Mouse (Mus musculus): ENCODE measurements at regions not wholly inside any gene's neighbourhood (a gene's known extent, or its start where the extent isn't known, plus 50 kb on each side); places are given as distances from the start of the nearest gene placed in this dataset.

- DNase-seq (ENCODE audit: low read depth) = no peak
These were observed 200.2 kb downstream of the Adra2a start for GRCm38 (mm10) chr19:54244176-54244575.

- DNase-seq (ENCODE audit: low read depth) = peak; percentile 53
These were observed 204.4 kb downstream of the Adra2a start for GRCm38 (mm10) chr19:54248256-54248936.

GRCm38 (mm10) chr19:54252145-54252664, 208.3 kb downstream of the Adra2a start:
- DNase-seq (ENCODE audit: low read depth) = no peak

- DNase-seq (ENCODE audit: low read depth) = peak; percentile 9
These were observed 213.9 kb downstream of the Adra2a start for GRCm38 (mm10) chr19:54257889-54258288.

GRCm38 (mm10) chr19:54259175-54259574, 215.2 kb downstream of the Adra2a start:
- no peak for DNase-seq (ENCODE audit: low read depth)

- DNase-seq (ENCODE audit: low read depth) = no peak
These were observed 233.4 kb downstream of the Adra2a start for GRCm38 (mm10) chr19:54277368-54277767.

- no peak for DNase-seq (ENCODE audit: low read depth)
These were observed 241.5 kb downstream of the Adra2a start for GRCm38 (mm10) chr19:54285481-54285880.

GRCm38 (mm10) chr19:54297663-54298388, 253.9 kb downstream of the Adra2a start:
- no peak for DNase-seq (ENCODE audit: low read depth)

GRCm38 (mm10) chr19:54311289-54311688, 267.3 kb downstream of the Adra2a start:
- DNase-seq (ENCODE audit: low read depth) = no peak

GRCm38 (mm10) chr19:54311723-54312122, 267.8 kb downstream of the Adra2a start:
- no peak for DNase-seq (ENCODE audit: low read depth)

GRCm38 (mm10) chr19:54323276-54323675, 279.3 kb downstream of the Adra2a start:
- DNase-seq (ENCODE audit: low read depth) = no peak

GRCm38 (mm10) chr19:54324991-54325390, 281.0 kb downstream of the Adra2a start:
- peak; percentile 14 for DNase-seq (ENCODE audit: low read depth)

- no peak for DNase-seq (ENCODE audit: low read depth)
These were observed 288.2 kb downstream of the Adra2a start for GRCm38 (mm10) chr19:54332140-54332539.

GRCm38 (mm10) chr19:54340778-54341291, 296.9 kb downstream of the Adra2a start:
- no peak for DNase-seq (ENCODE audit: low read depth)

GRCm38 (mm10) chr19:54359731-54360130, 315.8 kb downstream of the Adra2a start:
- no peak for DNase-seq (ENCODE audit: low read depth)

GRCm38 (mm10) chr19:54360660-54361059, 316.7 kb downstream of the Adra2a start:
- DNase-seq (ENCODE audit: low read depth) = no peak

- DNase-seq (ENCODE audit: low read depth) = no peak
These were observed 341.1 kb downstream of the Adra2a start for GRCm38 (mm10) chr19:54385101-54385500.

GRCm38 (mm10) chr19:54391406-54391805, 347.5 kb downstream of the Adra2a start:
- DNase-seq (ENCODE audit: low read depth) = no peak

GRCm38 (mm10) chr19:54399651-54400050, 355.7 kb downstream of the Adra2a start:
- DNase-seq (ENCODE audit: low read depth) = no peak

- DNase-seq (ENCODE audit: low read depth) = no peak
These were observed 364.0 kb downstream of the Adra2a start for GRCm38 (mm10) chr19:54407904-54408303.

- DNase-seq (ENCODE audit: low read depth) = peak; percentile 33
These were observed 385.1 kb downstream of the Adra2a start for GRCm38 (mm10) chr19:54429062-54429461.

- DNase-seq (ENCODE audit: low read depth) = no peak
These were observed 396.8 kb downstream of the Adra2a start for GRCm38 (mm10) chr19:54440713-54441112.
